Comparison of ENCODE assay signal across 8 mouse cellular contexts in the genomic region with DNA sequence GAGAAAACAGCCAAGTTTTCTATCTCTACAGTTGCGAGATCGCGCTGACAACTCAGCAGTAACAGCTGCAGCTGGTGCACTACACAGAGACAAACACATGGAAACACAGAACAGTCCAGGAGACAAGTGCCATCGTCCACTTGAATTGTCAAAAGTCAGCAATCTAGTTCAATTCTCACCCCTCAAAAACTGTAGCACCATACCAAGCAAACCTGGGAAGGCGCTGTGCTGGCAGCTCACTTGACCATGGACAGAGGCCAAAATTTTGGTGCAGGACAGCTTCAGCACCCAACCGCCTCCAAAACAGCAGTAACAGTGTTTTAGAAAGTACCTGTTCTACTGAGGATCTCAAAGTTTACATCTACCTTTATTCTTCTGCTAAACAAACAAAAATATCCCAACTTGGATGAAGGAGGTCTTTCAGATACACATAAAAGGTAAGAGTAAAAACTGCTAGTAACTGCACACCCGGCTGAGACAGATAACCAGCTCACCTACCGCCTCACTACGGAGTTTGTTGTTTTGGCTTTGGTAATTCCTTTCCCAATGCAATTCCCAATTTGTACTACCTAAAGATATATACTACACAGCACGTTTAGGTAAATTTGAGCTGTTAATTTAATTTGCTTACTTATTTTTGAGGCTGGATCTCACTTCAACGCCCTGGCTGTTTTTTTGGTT. TPM values are rescaled to one million over a fixed set of nuclear protein-coding genes. Genes with fewer than 3 reads are reported as not detected.
DNase-seq lines count a peak whose midpoint lies in the region; ATAC-seq and TF ChIP-seq lines count a peak whose summit lies in the region.

No protein-coding gene starts in this region.

- 80% methylated on average over 11 of the region's 11 CpGs for WGBS in heart, embryonic 10.5 days
- 72% methylated on average over 11 of the region's 11 CpGs for WGBS in kidney, postnatal 0 days
- WGBS in stomach, embryonic 14.5 days = 73% methylated on average over 11 of the region's 11 CpGs

- no peak overlapping the region for H3K9ac ChIP-seq in kidney, postnatal 0 days (ENCODE audit: low read depth, low read length)
- H3K9ac ChIP-seq in stomach, embryonic 14.5 days (replicated peaks; ENCODE audit: low read depth, low read length) = no peak overlapping the region

- no peak for DNase-seq in layer of hippocampus, adult 2 months (ENCODE audit: low spot score in 2 of 2)
- no peak for DNase-seq in layer of hippocampus, adult 18-20 months (ENCODE audit: low spot score in 2 of 2)
- peak; percentile 68 to 76 for DNase-seq in cerebellum, postnatal 25 days
- no peak for DNase-seq in heart, embryonic 10.5 days (ENCODE audit: low spot score)
- DNase-seq in kidney, postnatal 0 days (ENCODE audit: low spot score) = peak; percentile 14
- peak; percentile 48 for DNase-seq in lung, postnatal 25 days (ENCODE audit: low spot score)
- no peak for DNase-seq in urinary bladder, postnatal 10 days (ENCODE audit: low spot score)

- H3K4me2 ChIP-seq in kidney, postnatal 0 days (ENCODE audit: low read length) = peak overlapping the region; percentile 70; the same call in 1 of the 2 replicates
- peak overlapping the region; percentile 14; the same call in 1 of the 2 replicates for H3K4me2 ChIP-seq in stomach, embryonic 14.5 days (replicated peaks; ENCODE audit: low read depth, low read length)

- H3K9me3 ChIP-seq in heart, embryonic 10.5 days = no peaks in the 10 kb centered on the region
- H3K9me3 ChIP-seq in kidney, postnatal 0 days (replicated peaks; ENCODE audit: low read length) = no peaks in the 10 kb centered on the region
- no peaks in the 10 kb centered on the region for H3K9me3 ChIP-seq in stomach, embryonic 14.5 days (ENCODE audit: control insufficient read depth, low read depth, low read length)

- H3K4me3 ChIP-seq in layer of hippocampus, adult 2 months = peak overlapping the region; percentile 88
- H3K4me3 ChIP-seq in heart, embryonic 10.5 days = 0 out of 2 replicates have a peak overlapping the region, but pooled peaks have one; percentile 6
- H3K4me3 ChIP-seq in kidney, postnatal 0 days (replicated peaks; ENCODE audit: low read depth, low read length) = no peak overlapping the region
- peak overlapping the region; percentile 89; the same call in 1 of the 2 replicates for H3K4me3 ChIP-seq in stomach, embryonic 14.5 days (ENCODE audit: low read depth, low read length)

- TF ChIP-seq CTCF in layer of hippocampus, adult 2 months (conservative IDR thresholded peaks at IDR 0.05) = peak; percentile 37
- no peak for TF ChIP-seq CTCF in kidney, postnatal 0 days (IDR thresholded peaks at IDR 0.05; ENCODE audit: low read depth)

- peaks cover 16% of the 10 kb centered on the region for H3K4me1 ChIP-seq in heart, embryonic 10.5 days
- H3K4me1 ChIP-seq in kidney, postnatal 0 days (replicated peaks; ENCODE audit: insufficient read depth, low read length) = peaks cover 10% of the 10 kb centered on the region; the same call in 1 of the 2 replicates
- peaks cover 16% of the 10 kb centered on the region; the same call in 1 of the 2 replicates for H3K4me1 ChIP-seq in stomach, embryonic 14.5 days (ENCODE audit: control insufficient read depth, insufficient read depth, low read length)

- peaks cover 10% of the 10 kb centered on the region for H3K36me3 ChIP-seq in heart, embryonic 10.5 days
- peaks cover 6% of the 10 kb centered on the region; the same call in 1 of the 2 replicates for H3K36me3 ChIP-seq in kidney, postnatal 0 days (ENCODE audit: insufficient read depth, low read length)
- H3K36me3 ChIP-seq in stomach, embryonic 14.5 days (ENCODE audit: control insufficient read depth, insufficient read depth, low read length) = peaks cover 3% of the 10 kb centered on the region; the same call in 1 of the 2 replicates

- no peaks in the 10 kb centered on the region for H3K27me3 ChIP-seq in heart, embryonic 10.5 days (ENCODE audit: insufficient read depth, poor library complexity, severe bottlenecking)
- no peaks in the 10 kb centered on the region for H3K27me3 ChIP-seq in kidney, postnatal 0 days (ENCODE audit: insufficient read depth, low read length)
- H3K27me3 ChIP-seq in stomach, embryonic 14.5 days (ENCODE audit: control insufficient read depth, insufficient read depth, low read length) = no peaks in the 10 kb centered on the region

- no peak for ATAC-seq in kidney, postnatal 0 days (replicated peaks; ENCODE audit: low FRiP score, low read depth)
- ATAC-seq in stomach, embryonic 14.5 days (ENCODE audit: insufficient number of reproducible peaks, insufficient read depth, low FRiP score, low read depth) = no peak

- H3K27ac ChIP-seq in layer of hippocampus, adult 2 months = peak overlapping the region; percentile 98
- no peak overlapping the region for H3K27ac ChIP-seq in heart, embryonic 10.5 days
- H3K27ac ChIP-seq in kidney, postnatal 0 days = 0 out of 2 replicates have a peak overlapping the region, but pooled peaks have one; percentile 31
- no peak overlapping the region for H3K27ac ChIP-seq in stomach, embryonic 14.5 days (ENCODE audit: low read length)

RNA-seq across cellular contexts. Expression of a gene that starts 11.6 kb away (rescaled TPM):
- 10 to 100 TPM; 72.3 to 75.6 TPM for total RNA-seq in layer of hippocampus, adult 2 months (2021)
- total RNA-seq in layer of hippocampus, adult 18-20 months (2021) = 10 to 100 TPM; 51.8 to 57.3 TPM
- polyA plus RNA-seq in heart, embryonic 10.5 days (2016; fragmentation: Nextera tagmentation; extraction: Ambion mirVana) = 28.0 and 32.6 TPM in 2 replicates
- polyA plus RNA-seq in kidney, postnatal 0 days (2015; fragmentation: Nextera tagmentation; extraction: Ambion mirVana) = 34.3 and 35.3 TPM in 2 replicates
- 41.3 and 47.4 TPM in 2 replicates for polyA plus RNA-seq in stomach, embryonic 14.5 days (2014; fragmentation: Nextera tagmentation; extraction: Ambion mirVana)

Comparison
In these comparisons a context has a peak if more than half of its experiments do, and no peak if none do; other contexts are left out.
1. DNase-seq: peak in cerebellum, postnatal 25 days (2 of 2), kidney, postnatal 0 days (single experiment) and lung, postnatal 25 days (single experiment); none in layer of hippocampus, adult 2 months (0 of 2), layer of hippocampus, adult 18-20 months (0 of 2), heart, embryonic 10.5 days (single experiment) and urinary bladder, postnatal 10 days (single experiment).
2. H3K27ac ChIP-seq: peak in layer of hippocampus, adult 2 months (single experiment) and kidney, postnatal 0 days (single experiment); none in heart, embryonic 10.5 days (single experiment) and stomach, embryonic 14.5 days (single experiment).